ENCODE assay signal across 15 mouse cellular contexts in genomic region chr7:75412568-75412967, GRCm38 (mm10). TPM values are rescaled to one million over a fixed set of nuclear protein-coding genes. Genes with fewer than 3 reads are reported as not detected.
DNase-seq lines count a peak whose midpoint lies in the region; ATAC-seq and TF ChIP-seq lines count a peak whose summit lies in the region.
"Had no signal": no experiment of that assay in that cellular context is flagged by ENCODE, and none has a peak within 500 bp of the region (broad histone marks: within the 10 kb centered on the region; RNA-seq: fewer than 3 reads in every experiment).

No protein-coding gene starts in this region.

- no peak overlapping the region for H3K4me2 ChIP-seq in intestine, postnatal 0 days (replicated peaks; ENCODE audit: low read depth)
- H3K4me2 ChIP-seq: heart, embryonic 12.5 days; hindbrain, embryonic 15.5 days; limb, embryonic 13.5 days; liver, embryonic 15.5 days; midbrain, embryonic 13.5 days had no signal

- peak; percentile 4; the same call in 1 of the 2 replicates for ATAC-seq in intestine, postnatal 0 days
- ATAC-seq: midbrain, embryonic 13.5 days had no signal

- H3K27me3 ChIP-seq in intestine, postnatal 0 days (replicated peaks; ENCODE audit: control insufficient read depth, insufficient read depth, low read length): no peaks in the 10 kb centered on the region
- peaks cover 2% of the 10 kb centered on the region; the same call in 1 of the 2 replicates for H3K27me3 ChIP-seq in hindbrain, embryonic 10.5 days (ENCODE audit: insufficient read depth, poor library complexity, severe bottlenecking)
- H3K27me3 ChIP-seq: heart, embryonic 12.5 days; hindbrain, embryonic 15.5 days; limb, embryonic 13.5 days; liver, embryonic 15.5 days; midbrain, embryonic 13.5 days had no signal

- H3K4me1 ChIP-seq in intestine, postnatal 0 days (replicated peaks; ENCODE audit: control insufficient read depth, insufficient read depth, low read length): no peaks in the 10 kb centered on the region; the same call in 1 of the 2 replicates
- peaks cover 5% of the 10 kb centered on the region for H3K4me1 ChIP-seq in hindbrain, embryonic 10.5 days (replicated peaks)
- H3K4me1 ChIP-seq: hindbrain, embryonic 15.5 days; limb, embryonic 13.5 days; midbrain, embryonic 13.5 days had no signal

- no peak for DNase-seq in layer of hippocampus, adult 2 months (ENCODE audit: low spot score in 2 of 2)
- no peak for DNase-seq in layer of hippocampus, postnatal 10 days (ENCODE audit: low spot score in 2 of 2)
- peak; percentile 31 for DNase-seq in urinary bladder, postnatal 14 days (ENCODE audit: low spot score)
- no peak for DNase-seq in urinary bladder, postnatal 4 days (ENCODE audit: low spot score in 2 of 2)
- no peak for DNase-seq in cerebellum, adult 9-11 months
- no peak for DNase-seq in hindbrain, embryonic 10.5 days (ENCODE audit: low spot score)
- DNase-seq: cerebellum, adult 2 months; kidney, adult 2 months; right cerebral cortex, postnatal 14 days had no signal

- H3K36me3 ChIP-seq in intestine, postnatal 0 days (ENCODE audit: control insufficient read depth, insufficient read depth): no peaks in the 10 kb centered on the region
- H3K36me3 ChIP-seq in hindbrain, embryonic 10.5 days: no peaks in the 10 kb centered on the region
- H3K36me3 ChIP-seq: heart, embryonic 12.5 days; hindbrain, embryonic 15.5 days; limb, embryonic 13.5 days; liver, embryonic 15.5 days; midbrain, embryonic 13.5 days had no signal

- H3K9me3 ChIP-seq in intestine, postnatal 0 days (ENCODE audit: control insufficient read depth): no peaks in the 10 kb centered on the region
- no peaks in the 10 kb centered on the region for H3K9me3 ChIP-seq in hindbrain, embryonic 10.5 days
- H3K9me3 ChIP-seq: heart, embryonic 12.5 days; hindbrain, embryonic 15.5 days; limb, embryonic 13.5 days; liver, embryonic 15.5 days; midbrain, embryonic 13.5 days had no signal

- no peak overlapping the region for H3K4me3 ChIP-seq in layer of hippocampus, adult 2 months
- no peak overlapping the region for H3K4me3 ChIP-seq in intestine, postnatal 0 days (ENCODE audit: low read depth, low read length)
- no peak overlapping the region for H3K4me3 ChIP-seq in hindbrain, embryonic 10.5 days
- H3K4me3 ChIP-seq: heart, embryonic 12.5 days; hindbrain, embryonic 15.5 days; limb, embryonic 13.5 days; liver, embryonic 15.5 days; midbrain, embryonic 13.5 days had no signal

- H3K9ac ChIP-seq in intestine, postnatal 0 days (ENCODE audit: low read depth, low read length): no peak overlapping the region
- H3K9ac ChIP-seq: heart, embryonic 12.5 days; hindbrain, embryonic 15.5 days; limb, embryonic 13.5 days; liver, embryonic 15.5 days; midbrain, embryonic 13.5 days had no signal

- no peak for TF ChIP-seq CTCF in layer of hippocampus, adult 2 months (conservative IDR thresholded peaks at IDR 0.05)
- no peak for TF ChIP-seq CTCF in intestine, postnatal 0 days (IDR thresholded peaks at IDR 0.05; ENCODE audit: low read depth)

- H3K27ac ChIP-seq in layer of hippocampus, adult 2 months: 0 out of 2 replicates have a peak overlapping the region, but pooled peaks have one; percentile 41
- peak overlapping the region; percentile 62; the same call in 1 of the 2 replicates for H3K27ac ChIP-seq in intestine, postnatal 0 days (ENCODE audit: low read depth, low read length)
- H3K27ac ChIP-seq in hindbrain, embryonic 10.5 days: no peak overlapping the region
- H3K27ac ChIP-seq: hindbrain, embryonic 15.5 days; limb, embryonic 13.5 days; liver, embryonic 15.5 days; midbrain, embryonic 13.5 days had no signal

- 22% methylated on average over 2 of the region's 2 CpGs for WGBS in intestine, postnatal 0 days
- WGBS in hindbrain, embryonic 10.5 days: 79% methylated on average over 2 of the region's 2 CpGs

RNA-seq across cellular contexts. Expression of gene Akap13, which starts 42.8 kb away (rescaled TPM):
- total RNA-seq in layer of hippocampus, adult 2 months (2021): 10 to 100 TPM; 66.5 to 73.6 TPM
- 10 to 100 TPM; 53.5 to 57.1 TPM for total RNA-seq in layer of hippocampus, postnatal 10 days (2021)
- 17.4 and 19.9 TPM in 2 replicates for polyA plus RNA-seq in intestine, postnatal 0 days (2015; fragmentation: Nextera tagmentation; extraction: Ambion mirVana)
- 24.9 and 27.5 TPM in 2 replicates for polyA plus RNA-seq in hindbrain, embryonic 10.5 days (2016; fragmentation: Nextera tagmentation; extraction: Ambion mirVana)
